Mouse (Mus musculus) heart, postnatal 0 days (tissue): Measurements from ENCODE around the gene Zyg11a. TPM values are rescaled to one million over a fixed set of nuclear protein-coding genes. Genes with fewer than 3 reads are reported as not detected.

Experiments
- ATAC-seq: fragments of 200-750 bp; cut with Nextera tagmentation; 2 replicates; pipeline ENCODE4 v1.8.0; 2017; ENCODE audit warnings: low read depth, moderate number of reproducible peaks, moderate library complexity; ENCODE audit not compliant: insufficient read depth
- DNase-seq: peaks from one replicate; pipeline ENCODE4 v3.0.0-alpha.2; 2016; ENCODE audit warnings: low spot score
- H3K27ac ChIP-seq: fragments of 300-500 bp; sonication (generic); 2 replicates; pipeline ENCODE4 v1.5.1; 2014; ENCODE audit warnings: low read depth, mild to moderate bottlenecking
- H3K27me3 ChIP-seq: fragments of 300-500 bp; sonication (generic); 2 replicates; pipeline ENCODE4 v1.6.1; 2014; ENCODE audit warnings: low read length, mixed read lengths; ENCODE audit not compliant: control insufficient read depth, insufficient read depth
- H3K36me3 ChIP-seq: fragments of 300-500 bp; sonication (generic); replicated peaks from 2 replicates; pipeline ENCODE4 v1.6.1; 2014; ENCODE audit warnings: low read length, mixed read lengths; ENCODE audit not compliant: control insufficient read depth, insufficient read depth
- H3K4me1 ChIP-seq: fragments of 300-500 bp; sonication (generic); 2 replicates; pipeline ENCODE4 v1.6.1; 2014; ENCODE audit warnings: antibody characterized with exemption; ENCODE audit not compliant: control insufficient read depth, insufficient read depth
- H3K4me2 ChIP-seq: fragments of 300-500 bp; sonication (generic); 2 replicates; pipeline ENCODE4 v1.6.1; 2014; ENCODE audit warnings: low read depth, mild to moderate bottlenecking, low read length, moderate library complexity
- H3K4me3 ChIP-seq: fragments of 300-500 bp; sonication (generic); 2 replicates; pipeline ENCODE4 v1.5.1; 2014; ENCODE audit warnings: low read depth, low read length
- H3K9ac ChIP-seq: fragments of 300-500 bp; sonication (generic); replicated peaks from 2 replicates; pipeline ENCODE4 v1.6.1; 2014; ENCODE audit warnings: low read depth, low read length, mixed read lengths
- H3K9me3 ChIP-seq: fragments of 300-500 bp; sonication (generic); replicated peaks from 2 replicates; pipeline ENCODE4 v1.6.1; 2016; ENCODE audit warnings: low read length; ENCODE audit not compliant: control insufficient read depth
- CTCF ChIP-seq: IDR thresholded peaks from 2 replicates; pipeline ENCODE4 v1.5.1; 2016; ENCODE audit warnings: antibody characterized with exemption, control low read depth, low read depth
- EP300 ChIP-seq: IDR thresholded peaks from 2 replicates; pipeline ENCODE4 v1.6.1; 2016; ENCODE audit warnings: antibody characterized with exemption, low read depth
- WGBS: fragments of 180-500 bp; shearing (Covaris S2); extraction: QIAGEN DNeasy Blood & Tissue Kit; methylation state at CpG from one replicate; pipeline ENCODE4 v1.1.7; 2014; 5-methylcytosine and 5-hydroxymethylcytosine counted together
- polyA plus RNA-seq: library from polyadenylated mRNA; unstranded; fragments of >200 nt; fragmentation: Nextera tagmentation; extraction: Ambion mirVana; gene quantifications from 2 replicates; pipeline ENCODE4 v1.2.1, GENCODE M21; 2015
- total RNA-seq: library from RNA; depleted of rRNA; stranded (reverse); fragments of >200 nt; gene quantifications from 2 replicates; pipeline ENCODE4 v1.2.3, GENCODE M21; 2014; ENCODE audit warnings: low replicate concordance

The Zyg11a gene
- total and polyA plus RNA-seq, 2 experiments from 2014 or later = not detected

DNA sequence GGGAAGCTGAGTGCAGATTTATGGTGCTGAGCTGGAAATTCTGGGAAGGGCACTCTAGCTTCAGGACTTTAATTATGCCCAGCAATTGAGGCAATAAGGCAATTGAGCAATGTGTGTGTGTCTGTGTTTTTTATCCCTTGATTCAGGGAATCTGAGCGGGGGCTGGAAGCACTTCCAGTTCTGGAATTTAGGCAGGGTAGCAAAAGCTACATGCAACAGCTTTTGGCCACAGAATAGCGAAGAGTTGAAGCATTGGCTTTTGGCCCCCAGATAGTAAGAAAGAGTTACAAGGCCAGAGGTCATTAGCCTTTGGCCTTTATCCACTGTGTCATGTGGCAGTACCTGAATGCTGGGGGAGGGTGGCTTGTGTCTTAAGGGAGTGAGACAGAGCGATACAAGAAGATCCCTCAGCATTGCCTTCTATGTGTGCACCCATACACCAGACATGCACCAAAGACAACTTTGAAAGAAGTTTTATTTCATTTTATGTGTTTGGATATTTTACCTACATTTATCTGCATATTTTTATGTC is 7.6 kb upstream of the Zyg11a start:
- no peak for DNase-seq
- WGBS = 79% methylated on average over 3 of the region's 3 CpGs

DNA sequence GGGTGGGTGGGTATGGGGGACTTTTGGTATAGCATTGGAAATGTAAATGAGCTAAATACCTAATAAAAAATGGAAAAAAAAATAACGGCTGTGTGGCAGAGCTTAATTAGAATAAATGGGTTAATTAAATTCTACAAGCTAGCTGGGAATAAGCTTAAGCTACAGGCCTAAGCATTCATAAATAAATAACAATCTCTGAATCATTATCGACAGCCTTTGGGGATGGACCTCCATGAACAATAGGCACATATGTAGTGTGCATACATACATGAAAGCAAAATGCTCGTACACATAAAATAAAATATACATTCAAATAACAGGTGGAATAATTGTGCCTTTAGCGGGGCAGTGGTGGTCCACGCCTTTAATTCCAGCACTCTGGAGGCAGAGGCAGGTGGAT is 4.7 kb upstream of the Zyg11a start:
- Histone ChIP-seq H3K9me3 (no peaks in the 10 kb centered on the region), H3K4me1 (0 out of 2 replicates have a peak, but pooled peaks cover 6% of the 10 kb centered on the region), H3K4me2 (no peak overlapping the region), H3K4me3 (no peak overlapping the region), H3K27me3 (peaks cover 20% of the 10 kb centered on the region), H3K9ac (no peak overlapping the region), H3K36me3 (no peaks in the 10 kb centered on the region), H3K27ac (no peak overlapping the region)
- 91% methylated on average over 5 of the region's 5 CpGs for WGBS
- DNase-seq (no peak), ATAC-seq (no peak)
- TF ChIP-seq CTCF (no peak), EP300 (no peak)

More for the DNA sequence above, 7.6 kb upstream of the Zyg11a start:
- TF ChIP-seq CTCF = no peak
- TF ChIP-seq EP300 = no peak
- Histone ChIP-seq H3K9me3 (no peaks in the 10 kb centered on the region), H3K27me3 (no peaks in the 10 kb centered on the region), H3K36me3 (no peaks in the 10 kb centered on the region), H3K4me1 (no peaks in the 10 kb centered on the region), H3K27ac (no peak overlapping the region), H3K4me2 (no peak overlapping the region), H3K9ac (no peak overlapping the region), H3K4me3 (no peak overlapping the region)
- ATAC-seq = no peak

DNA sequence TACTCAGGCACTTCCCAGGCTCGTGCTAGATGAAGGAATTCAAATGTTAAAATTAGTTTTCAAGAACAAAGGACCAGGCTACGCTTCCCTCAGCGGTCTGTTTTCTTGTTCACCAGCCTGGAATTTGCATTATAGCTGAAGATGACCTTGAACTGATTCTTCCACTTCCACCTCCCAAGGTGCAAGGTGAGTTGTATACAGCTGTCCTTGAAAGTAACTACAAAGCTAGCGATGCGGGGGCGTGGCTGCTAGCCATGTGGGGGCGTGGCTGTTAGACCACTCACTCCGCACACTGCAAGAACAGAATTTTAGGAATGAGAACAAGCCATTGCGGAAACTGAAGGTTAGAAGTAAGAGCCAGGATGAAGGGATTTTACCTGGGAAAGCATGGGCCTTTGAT is 1.2 kb upstream of the Zyg11a start:
- no peak overlapping the region for H3K27ac ChIP-seq
- ATAC-seq = no peak
- no peaks in the 10 kb centered on the region for H3K9me3 ChIP-seq
- peaks cover 32% of the 10 kb centered on the region for H3K27me3 ChIP-seq
- 0 out of 2 replicates have a peak, but pooled peaks cover 8% of the 10 kb centered on the region for H3K4me1 ChIP-seq
- DNase-seq = no peak
- no peak overlapping the region for H3K4me2 ChIP-seq
- H3K4me3 ChIP-seq = no peak overlapping the region
- H3K36me3 ChIP-seq = no peaks in the 10 kb centered on the region
- H3K9ac ChIP-seq = no peak overlapping the region
- 12% methylated on average over 9 of the region's 9 CpGs for WGBS
- TF ChIP-seq EP300 (no peak), CTCF (no peak)

DNA sequence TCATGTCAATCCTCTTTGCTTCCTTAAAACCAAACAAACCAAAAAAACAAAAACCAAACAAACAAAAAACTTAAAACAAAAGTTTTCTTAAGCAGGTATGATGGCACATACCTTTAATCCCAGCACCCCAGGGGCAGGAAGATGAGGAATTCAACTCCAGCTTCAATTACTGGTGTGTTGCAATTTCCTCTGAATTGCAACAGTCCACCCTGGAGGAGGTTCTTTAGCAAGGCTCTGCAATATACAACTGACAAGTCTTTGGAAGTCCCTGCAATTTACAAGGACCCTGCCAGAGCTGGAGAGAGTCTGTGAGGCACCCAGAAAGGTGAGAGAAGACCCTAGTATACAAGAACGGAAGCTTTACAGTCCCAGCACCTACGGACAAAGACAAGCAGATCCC is 4.8 kb downstream of the Zyg11a start:
- ATAC-seq = no peak
- Histone ChIP-seq H3K4me3 (no peak overlapping the region), H3K9ac (no peak overlapping the region), H3K4me1 (0 out of 2 replicates have a peak, but pooled peaks cover 7% of the 10 kb centered on the region), H3K9me3 (no peaks in the 10 kb centered on the region), H3K36me3 (no peaks in the 10 kb centered on the region), H3K4me2 (no peak overlapping the region), H3K27ac (no peak overlapping the region), H3K27me3 (peaks cover 17% of the 10 kb centered on the region)
- TF ChIP-seq CTCF (no peak), EP300 (no peak)
- 83% methylated on average over 2 of the region's 2 CpGs for WGBS
- DNase-seq = no peak

DNA sequence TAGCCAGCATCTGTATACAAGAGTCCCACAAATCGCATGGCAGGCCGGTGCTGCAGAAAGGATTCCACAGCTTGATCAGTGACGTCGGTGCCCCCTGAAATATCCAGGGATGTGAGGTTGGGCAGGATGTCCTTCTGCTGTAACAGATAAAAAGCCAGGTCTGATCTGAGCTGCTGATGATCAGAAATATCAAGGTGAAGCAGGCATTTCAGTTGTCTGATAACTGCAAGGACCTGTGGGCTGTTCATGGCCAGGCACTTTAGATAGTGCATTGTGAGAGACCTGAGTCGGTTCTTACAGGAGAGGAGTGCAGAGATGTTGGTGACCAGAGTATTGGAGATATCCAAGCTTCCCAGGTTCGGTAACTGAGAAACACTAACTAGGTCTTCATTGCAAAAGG is 13.2 kb downstream of the Zyg11a start:
- Histone ChIP-seq H3K27ac (no peak overlapping the region), H3K27me3 (no peaks in the 10 kb centered on the region), H3K4me1 (no peaks in the 10 kb centered on the region), H3K4me2 (no peak overlapping the region), H3K4me3 (no peak overlapping the region), H3K9me3 (no peaks in the 10 kb centered on the region), H3K9ac (no peak overlapping the region), H3K36me3 (no peaks in the 10 kb centered on the region)
- DNase-seq = no peak
- TF ChIP-seq EP300 = no peak
- TF ChIP-seq CTCF = no peak
- ATAC-seq = no peak
- 69% methylated on average over 6 of the region's 6 CpGs for WGBS

DNA sequence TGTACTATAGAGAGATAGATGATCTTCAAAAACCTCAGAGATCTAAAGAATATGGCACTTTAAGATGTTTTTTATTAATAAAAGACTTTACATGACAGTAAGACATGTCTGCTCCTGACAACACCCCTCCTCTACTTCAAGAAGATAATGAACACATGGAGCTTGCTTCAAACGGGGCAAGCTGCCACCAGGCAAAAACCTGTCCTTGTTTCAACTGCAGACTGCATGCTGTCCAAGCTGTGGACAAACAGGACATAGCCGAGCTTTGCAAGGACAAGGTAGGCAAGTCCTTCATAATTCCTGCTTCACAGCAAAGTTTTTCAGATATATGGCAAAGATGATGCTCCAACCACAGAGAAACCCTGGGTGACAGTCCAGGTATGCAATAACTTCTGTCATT is 18.6 kb downstream of the Zyg11a start:
- DNase-seq = no peak
- Histone ChIP-seq H3K9me3 (no peaks in the 10 kb centered on the region), H3K27me3 (no peaks in the 10 kb centered on the region), H3K9ac (no peak overlapping the region), H3K4me3 (no peak overlapping the region), H3K36me3 (no peaks in the 10 kb centered on the region), H3K4me2 (no peak overlapping the region), H3K4me1 (no peaks in the 10 kb centered on the region), H3K27ac (no peak overlapping the region)
- 51% methylated on average over 2 of the region's 2 CpGs for WGBS
- no peak for ATAC-seq
- TF ChIP-seq EP300 = no peak
- TF ChIP-seq CTCF = no peak
